Mouse (Mus musculus): ENCODE data around the gene Hnf4a.

Hnf4a gene

GRCm38 (mm10) chr2:163554425-163554982 is 47.9 kb downstream of the Hnf4a start:
- DNase-seq, result no peak

DNA sequence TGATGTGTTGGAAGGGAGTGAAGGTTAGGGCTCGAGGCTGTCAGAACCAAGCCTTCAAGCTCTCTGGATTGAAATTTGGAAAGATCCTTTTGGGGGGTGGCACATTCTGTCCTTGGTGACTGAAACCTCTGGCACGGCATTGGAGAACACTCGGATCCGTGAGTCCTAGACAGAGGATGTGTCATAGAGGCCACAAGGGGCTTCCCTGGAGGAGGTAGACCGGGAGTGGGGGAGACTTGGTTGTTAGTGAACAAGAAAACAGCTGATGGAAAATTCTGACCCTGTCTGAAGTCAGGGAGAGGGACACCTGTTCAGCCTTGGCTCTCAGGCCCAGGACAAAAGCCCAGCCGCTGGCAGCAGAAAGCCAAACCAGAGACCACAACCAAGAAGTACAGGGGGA is 48.4 kb downstream of the Hnf4a start:
- DNase-seq, result no peak

DNA sequence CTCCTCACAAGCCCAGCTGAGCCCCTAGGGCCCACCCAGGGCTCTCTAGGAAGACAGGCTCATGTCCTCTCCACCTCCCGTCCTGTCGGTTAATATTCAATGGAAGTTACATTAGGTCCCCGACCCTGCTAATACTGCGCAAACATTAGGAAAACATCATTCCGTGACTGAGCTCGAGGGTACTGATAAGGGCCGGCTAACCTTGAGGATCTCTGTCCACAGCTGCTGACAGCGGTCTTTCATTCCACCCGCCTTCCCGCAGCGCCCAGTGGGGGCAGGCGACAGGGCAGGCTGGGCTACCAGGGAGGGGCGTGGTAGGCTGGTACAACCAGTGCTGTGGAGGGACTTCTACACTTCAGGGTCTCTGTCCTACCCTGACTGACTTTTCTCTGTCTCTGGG is 48.8 kb downstream of the Hnf4a start:
- DNase-seq, result no peak

- peak in 1 of 2 experiments; percentile 28 for DNase-seq
Measured at GRCm38 (mm10) chr2:163558548-163558947, 51.9 kb downstream of the Hnf4a start.

DNA sequence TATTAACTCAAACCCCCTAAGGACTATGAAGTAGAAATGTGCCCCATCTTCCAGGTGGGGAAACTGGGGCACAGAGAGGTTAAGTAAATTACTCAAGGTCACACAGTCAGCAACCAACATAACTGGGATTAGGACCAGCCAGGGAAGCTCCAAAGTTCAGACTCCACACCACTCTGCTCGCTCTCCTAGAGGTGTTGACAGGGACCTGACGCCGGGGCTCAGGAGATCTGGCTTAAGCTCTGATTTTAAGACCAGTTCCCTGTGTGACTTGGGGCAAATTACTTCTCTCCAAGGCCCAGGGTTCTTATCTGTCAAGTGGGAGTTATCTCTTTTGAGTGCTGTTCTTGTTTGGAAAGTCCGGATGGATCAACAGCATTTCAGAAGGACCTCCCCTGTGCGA is 52.6 kb downstream of the Hnf4a start:
- no peak for DNase-seq

- no peak for DNase-seq
Measured at GRCm38 (mm10) chr2:163560247-163560646, 53.6 kb downstream of the Hnf4a start.

DNA sequence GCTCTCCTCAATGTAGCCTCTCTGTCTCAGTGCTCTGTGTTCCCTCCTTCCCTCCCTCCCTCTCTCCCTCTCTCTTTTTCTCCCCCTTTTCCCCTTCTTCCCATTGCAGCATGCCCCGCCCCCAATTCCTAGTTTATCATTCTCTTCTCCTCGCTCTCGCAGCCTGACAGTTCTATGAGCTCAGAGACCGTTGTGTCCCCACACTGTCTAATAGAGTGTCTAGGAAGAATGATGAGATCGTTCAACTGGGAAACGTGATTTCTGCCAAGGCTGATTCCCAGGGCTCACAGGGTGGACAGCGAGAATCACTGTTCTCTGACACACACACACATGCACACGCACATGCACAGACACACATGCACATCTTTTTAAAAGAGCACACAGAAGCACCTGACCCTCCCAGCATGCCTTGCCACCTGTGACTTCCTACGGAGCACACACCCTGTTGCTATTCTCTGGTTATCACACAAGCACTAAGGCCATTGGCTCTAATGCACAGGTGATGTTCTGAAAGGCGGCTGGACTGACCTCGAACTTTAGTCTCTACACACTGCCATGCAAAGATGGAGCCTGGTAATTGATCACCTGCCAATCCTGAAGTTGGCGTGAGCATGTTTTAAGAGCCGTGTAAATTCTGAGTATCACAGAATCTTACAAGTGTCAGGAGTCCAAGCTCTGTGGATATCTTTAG is 54.8 kb downstream of the Hnf4a start:
- DNase-seq, result no peak

DNA sequence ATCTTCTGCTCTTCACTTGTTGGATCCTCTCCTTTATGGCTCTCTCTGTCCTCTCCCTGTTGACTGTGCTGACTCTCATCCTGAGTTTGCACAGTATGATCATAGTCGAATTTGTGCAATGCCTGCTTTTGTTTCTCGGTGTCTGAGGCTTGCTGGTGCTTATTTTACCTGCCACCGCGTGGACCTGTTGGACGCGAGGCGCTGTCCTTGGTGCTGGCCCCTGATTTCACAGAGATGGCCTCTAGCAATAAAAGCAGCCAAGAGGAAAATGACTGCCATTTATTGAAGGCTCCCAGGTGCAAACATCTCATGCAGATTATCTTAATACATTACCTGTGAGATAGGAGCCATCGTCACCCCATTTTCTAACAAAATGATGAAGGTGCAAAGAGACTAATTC is 58.0 kb downstream of the Hnf4a start:
- no peak for DNase-seq

- no peak for DNase-seq
Measured at GRCm38 (mm10) chr2:163574321-163574720, 67.7 kb downstream of the Hnf4a start.

GRCm38 (mm10) chr2:163575248-163575647 is 68.6 kb downstream of the Hnf4a start:
- no peak for DNase-seq

GRCm38 (mm10) chr2:163577986-163578385 is 71.4 kb downstream of the Hnf4a start:
- no peak for DNase-seq

- DNase-seq, result no peak
Measured at GRCm38 (mm10) chr2:163580069-163580945, 73.7 kb downstream of the Hnf4a start.

DNA sequence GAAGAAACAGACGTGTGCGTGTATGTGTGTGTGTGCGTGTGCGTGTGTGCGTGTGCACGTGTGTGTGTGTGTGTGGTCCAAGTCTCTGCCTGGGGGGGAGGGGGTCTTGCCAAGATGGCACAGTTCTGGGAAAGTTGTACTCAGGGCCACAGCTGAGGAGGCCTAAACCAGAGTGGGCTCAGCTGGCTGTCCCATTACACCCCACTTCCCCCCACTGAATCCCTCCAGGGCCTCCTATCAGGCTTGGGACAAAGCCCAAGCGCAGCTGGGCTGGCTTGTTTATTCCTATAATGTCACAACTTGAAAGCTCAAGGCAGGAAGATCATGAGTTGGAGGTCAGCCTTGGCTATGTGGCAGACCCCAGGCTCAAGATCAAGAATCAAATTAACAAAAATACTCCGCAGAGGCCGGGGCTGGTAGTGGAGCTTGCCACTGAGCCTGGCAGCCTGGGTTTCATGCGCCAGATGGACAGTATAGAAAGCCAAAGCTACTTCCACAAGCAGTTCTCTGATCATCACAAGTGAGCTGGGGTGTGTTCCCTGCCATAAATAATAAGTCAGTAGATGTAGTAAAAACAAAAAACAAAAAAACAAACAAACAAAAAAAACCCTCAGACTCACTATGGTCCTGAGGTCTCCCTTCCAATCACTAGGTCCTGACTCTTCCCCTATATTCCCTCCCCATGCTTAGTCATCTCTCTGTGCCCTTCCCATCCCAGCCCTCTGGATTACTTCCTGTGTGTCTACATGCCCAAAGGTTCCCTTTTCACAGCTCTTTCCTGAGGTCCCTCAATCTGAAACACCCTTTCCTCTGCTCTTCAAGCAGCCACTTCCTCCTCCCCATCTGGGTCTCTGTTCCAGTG is 76.8 kb downstream of the Hnf4a start:
- DNase-seq, result peak; percentile 77 to 81

- peak; percentile 76 to 78 for DNase-seq
Measured at GRCm38 (mm10) chr2:163584088-163584426, 77.4 kb downstream of the Hnf4a start.

DNA sequence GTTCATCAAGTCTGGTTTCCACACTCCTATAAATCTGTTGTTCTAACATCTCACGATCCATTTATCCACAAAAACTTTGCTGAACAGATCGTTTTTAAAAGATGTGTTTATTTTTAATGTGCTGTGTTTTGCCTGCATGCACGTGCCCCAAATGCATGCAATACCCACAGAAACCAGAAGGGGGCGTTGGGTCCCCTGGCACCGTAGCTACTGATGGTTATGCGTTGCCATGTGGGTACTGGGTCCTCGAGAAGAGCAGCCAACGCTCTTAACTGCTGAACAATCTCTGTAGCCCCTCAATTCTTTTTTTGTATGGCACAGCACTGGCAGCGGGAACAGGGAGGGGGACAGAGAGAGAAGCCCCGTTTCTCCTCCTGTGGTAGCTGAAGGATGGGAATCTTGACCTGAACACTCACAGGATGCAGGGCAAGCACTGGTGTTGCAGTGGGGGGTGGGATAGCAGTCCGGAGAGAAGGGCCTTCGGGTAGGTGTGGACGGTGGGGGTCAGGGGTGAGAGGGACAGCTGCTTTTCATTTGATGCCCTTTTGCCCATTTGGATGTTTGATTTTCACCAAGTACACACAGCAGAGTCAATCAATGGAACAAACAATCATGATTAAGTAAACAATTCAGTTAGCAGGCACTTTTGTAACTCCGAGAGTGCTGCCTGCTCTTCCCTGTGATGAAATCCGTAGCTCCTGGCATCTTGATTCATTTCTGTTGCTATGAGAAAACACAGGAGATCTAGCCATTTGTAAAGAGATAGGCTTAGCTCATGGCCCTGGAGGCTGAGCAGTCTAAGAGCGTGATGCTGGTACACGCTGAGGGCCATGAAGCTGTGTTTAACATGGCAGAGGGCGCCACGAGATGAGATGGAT is 80.0 kb downstream of the Hnf4a start:
- DNase-seq, result peak; percentile 52 to 73

GRCm38 (mm10) chr2:163587506-163587905 is 80.9 kb downstream of the Hnf4a start:
- no peak for DNase-seq

DNA sequence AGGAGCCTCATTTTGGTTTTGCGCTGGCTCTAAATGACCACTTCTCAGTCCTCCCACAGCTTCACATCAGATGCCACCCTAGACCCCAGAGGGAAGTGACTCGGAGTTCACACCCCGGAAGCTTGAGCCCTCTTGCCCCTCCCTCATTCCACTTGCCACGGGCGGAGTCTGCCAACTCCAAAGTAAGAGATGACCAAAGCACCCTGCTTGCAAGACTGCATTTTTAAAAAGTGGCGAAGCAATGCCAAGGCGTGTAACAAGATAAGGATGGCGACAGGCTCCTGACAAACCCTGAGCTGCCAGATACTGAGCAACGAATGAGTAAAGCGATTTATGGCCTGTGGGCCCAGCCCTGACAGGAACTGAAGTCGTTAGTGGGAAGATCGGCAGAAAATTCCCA is 83.6 kb downstream of the Hnf4a start:
- no peak for DNase-seq

- no peak for DNase-seq
Measured at GRCm38 (mm10) chr2:163590996-163591395, 84.4 kb downstream of the Hnf4a start.

DNA sequence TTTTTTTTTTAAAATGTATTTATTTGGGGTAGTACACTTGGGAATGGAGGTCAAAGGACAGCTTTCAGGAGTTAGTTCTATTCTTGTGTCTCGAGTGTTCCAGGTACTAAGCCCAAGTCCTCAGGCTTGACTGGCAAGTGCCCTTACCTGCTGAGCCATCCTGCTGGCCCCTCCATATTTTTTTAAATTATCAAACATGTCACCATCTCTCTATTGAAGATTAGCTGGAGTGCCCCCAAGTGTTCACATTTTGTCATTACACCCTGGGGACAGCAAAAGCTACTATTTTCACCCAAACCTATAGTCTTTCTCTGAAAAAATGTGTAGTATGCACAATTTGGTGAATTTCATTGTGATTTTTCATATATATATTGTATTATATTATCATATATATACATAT is 85.5 kb downstream of the Hnf4a start:
- peak; percentile 77 to 86 for DNase-seq

DNA sequence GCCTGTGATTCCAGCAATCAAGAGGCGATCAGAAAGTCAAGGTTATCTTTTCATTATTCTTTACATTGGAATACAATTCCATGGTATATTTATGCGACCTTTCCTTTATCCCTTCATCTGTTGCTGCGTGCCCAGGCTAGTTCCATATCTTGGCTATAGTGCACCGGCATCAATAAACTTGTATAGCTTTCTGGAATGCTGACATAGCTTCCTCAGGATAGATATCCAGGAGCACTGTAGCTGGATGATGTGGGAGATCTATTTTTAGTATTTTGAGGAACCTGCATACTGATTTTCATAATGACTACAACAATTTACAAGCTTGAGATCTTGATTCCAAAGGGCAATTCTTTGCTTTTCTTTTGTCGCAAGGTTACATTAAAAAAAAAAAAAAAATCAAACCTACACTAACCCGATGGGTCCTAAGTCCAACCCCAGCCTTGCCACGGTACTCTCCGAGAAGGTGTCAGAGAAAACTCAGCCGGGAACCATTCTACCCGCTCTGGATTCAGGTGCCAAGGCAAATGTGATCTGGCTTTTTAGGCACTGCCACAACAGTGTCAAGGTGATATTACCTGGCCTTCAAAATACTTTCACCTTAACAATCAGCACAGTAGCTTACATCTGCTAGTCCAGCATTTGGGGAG is 87.2 kb downstream of the Hnf4a start:
- DNase-seq, result no peak

GRCm38 (mm10) chr2:163595119-163595518 is 88.5 kb downstream of the Hnf4a start:
- DNase-seq, result no peak

All from cerebellum, postnatal 10 days (tissue).